Mouse (Mus musculus) embryonic facial prominence, embryonic 13.5 days (tissue): ENCODE results near the gene Tnfrsf13c. TPM values are rescaled to one million over a fixed set of nuclear protein-coding genes. Genes with fewer than 3 reads are reported as not detected.

Experiments
- ATAC-seq: fragments of 200-750 bp; cut with Nextera tagmentation; 2 replicates; pipeline ENCODE4 v1.8.0; 2017; ENCODE audit warnings: low read depth; ENCODE audit not compliant: insufficient number of reproducible peaks, insufficient read depth, low FRiP score, low TSS enrichment
- H3K27ac ChIP-seq: fragments of 300-500 bp; sonication (generic); 2 replicates; pipeline ENCODE4 v1.5.1; 2015; ENCODE audit warnings: moderate library complexity, mild to moderate bottlenecking, inconsistent platforms
- H3K27me3 ChIP-seq: fragments of 300-500 bp; sonication (generic); 2 replicates; pipeline ENCODE4 v1.6.1; 2015; ENCODE audit warnings: mild to moderate bottlenecking, inconsistent platforms
- H3K36me3 ChIP-seq: fragments of 300-500 bp; sonication (generic); 2 replicates; pipeline ENCODE4 v1.6.1; 2015; ENCODE audit warnings: mild to moderate bottlenecking, inconsistent platforms
- H3K4me1 ChIP-seq: fragments of 300-500 bp; sonication (generic); 2 replicates; pipeline ENCODE4 v1.6.1; 2015; ENCODE audit warnings: inconsistent platforms
- H3K4me2 ChIP-seq: fragments of 300-500 bp; sonication (generic); 2 replicates; pipeline ENCODE4 v1.6.1; 2015; ENCODE audit warnings: moderate library complexity, mild to moderate bottlenecking, inconsistent platforms
- H3K4me3 ChIP-seq: fragments of 300-500 bp; sonication (generic); 2 replicates; pipeline ENCODE4 v1.5.1; 2015; ENCODE audit warnings: mild to moderate bottlenecking, inconsistent platforms
- H3K9ac ChIP-seq: fragments of 300-500 bp; sonication (generic); 2 replicates; pipeline ENCODE4 v1.6.1; 2015; ENCODE audit warnings: mild to moderate bottlenecking, inconsistent platforms
- H3K9me3 ChIP-seq: fragments of 300-500 bp; sonication (generic); 2 replicates; pipeline ENCODE4 v1.6.1; 2016; ENCODE audit warnings: inconsistent platforms
- WGBS: fragments of 180-500 bp; shearing (Covaris S2); methylation state at CpG from one replicate; pipeline ENCODE4 v1.1.7; 2015; ENCODE audit warnings: mixed read lengths; 5-methylcytosine and 5-hydroxymethylcytosine counted together
- polyA plus RNA-seq: library from polyadenylated mRNA; unstranded; fragments of >200 nt; fragmentation: Nextera tagmentation; extraction: Ambion mirVana; gene quantifications from 2 replicates; pipeline ENCODE4 v1.2.1, GENCODE M21; 2015

The Tnfrsf13c gene
- polyA plus RNA-seq, 1 experiment from 2014 or later, result 0.17 TPM

GRCm38 (mm10) chr15:82215332-82216046, 8.7 kb downstream of the Tnfrsf13c start:
- WGBS, result 31% methylated on average over 11 of the region's 11 CpGs
- Histone ChIP-seq H3K9me3 (no peaks in the 10 kb centered on the region), H3K4me2 (no peak overlapping the region), H3K9ac (no peak overlapping the region), H3K27me3 (peaks cover 87% of the 10 kb centered on the region), H3K4me1 (peaks cover 35% of the 10 kb centered on the region), H3K36me3 (no peaks in the 10 kb centered on the region), H3K4me3 (no peak overlapping the region), H3K27ac (no peak overlapping the region)
- ATAC-seq, result no peak

GRCm38 (mm10) chr15:82213222-82213621, 10.9 kb downstream of the Tnfrsf13c start:
- no peak for ATAC-seq
- H3K4me2 ChIP-seq, result peak overlapping the region; percentile 83; the same call in 1 of the 2 replicates
- no peaks in the 10 kb centered on the region for H3K9me3 ChIP-seq
- H3K27me3 ChIP-seq, result peaks cover 95% of the 10 kb centered on the region
- no peaks in the 10 kb centered on the region for H3K36me3 ChIP-seq
- WGBS, result 20% methylated on average over 4 of the region's 4 CpGs
- H3K4me3 ChIP-seq, result no peak overlapping the region
- H3K4me1 ChIP-seq, result peaks cover 35% of the 10 kb centered on the region
- no peak overlapping the region for H3K27ac ChIP-seq
- no peak overlapping the region for H3K9ac ChIP-seq

GRCm38 (mm10) chr15:82212752-82213063, 11.5 kb downstream of the Tnfrsf13c start, which contains the start of gene Shisa8:
Gene Shisa8, minus strand, starts transcription at chr15:82212815.
- no peaks in the 10 kb centered on the region for H3K9me3 ChIP-seq
- H3K9ac ChIP-seq, result peak within 1 kb of the TSS; percentile 64
- peaks cover 96% of the 10 kb centered on the region for H3K27me3 ChIP-seq
- no peak within 1 kb of the TSS for H3K27ac ChIP-seq
- WGBS, result 0% methylated on average over 33 of the region's 34 CpGs
- no peak for ATAC-seq
- H3K4me1 ChIP-seq, result peaks cover 35% of the 10 kb centered on the region
- peak within 1 kb of the TSS; percentile 83 for H3K4me2 ChIP-seq
- no peaks in the 10 kb centered on the region for H3K36me3 ChIP-seq
- peak within 1 kb of the TSS; percentile 50 for H3K4me3 ChIP-seq

GRCm38 (mm10) chr15:82211911-82212751, 12.0 kb downstream of the Tnfrsf13c start:
- WGBS, result under 1% methylated on average over 101 of the region's 112 CpGs
- Histone ChIP-seq H3K4me1 (peaks cover 41% of the 10 kb centered on the region), H3K4me2 (peak overlapping the region; percentile 83), H3K27ac (no peak overlapping the region), H3K4me3 (peak overlapping the region; percentile 50), H3K36me3 (no peaks in the 10 kb centered on the region), H3K9ac (peak overlapping the region; percentile 64), H3K9me3 (no peaks in the 10 kb centered on the region), H3K27me3 (peaks cover 98% of the 10 kb centered on the region)
- ATAC-seq, result no peak

GRCm38 (mm10) chr15:82211281-82211680, 12.9 kb downstream of the Tnfrsf13c start:
- Histone ChIP-seq H3K9ac (peak overlapping the region; percentile 64; the same call in 1 of the 2 replicates), H3K4me3 (peak overlapping the region; percentile 50), H3K27me3 (peaks cover 98% of the 10 kb centered on the region), H3K27ac (no peak overlapping the region), H3K4me1 (peaks cover 46% of the 10 kb centered on the region), H3K36me3 (peaks cover under 1% of the 10 kb centered on the region; the same call in 1 of the 2 replicates), H3K4me2 (peak overlapping the region; percentile 83), H3K9me3 (no peaks in the 10 kb centered on the region)
- 0% methylated on average over 11 of the region's 11 CpGs for WGBS
- no peak for ATAC-seq

GRCm38 (mm10) chr15:82210801-82211200, 13.4 kb downstream of the Tnfrsf13c start:
- H3K4me3 ChIP-seq, result no peak overlapping the region
- H3K27me3 ChIP-seq, result peaks cover 98% of the 10 kb centered on the region
- peaks cover 5% of the 10 kb centered on the region for H3K36me3 ChIP-seq
- H3K9me3 ChIP-seq, result no peaks in the 10 kb centered on the region
- no peak overlapping the region for H3K4me2 ChIP-seq
- 32% methylated on average over 1 of the region's 1 CpGs for WGBS
- no peak overlapping the region for H3K9ac ChIP-seq
- ATAC-seq, result no peak
- peaks cover 46% of the 10 kb centered on the region for H3K4me1 ChIP-seq
- H3K27ac ChIP-seq, result no peak overlapping the region

GRCm38 (mm10) chr15:82209295-82210050, 14.7 kb downstream of the Tnfrsf13c start:
- peaks cover 18% of the 10 kb centered on the region for H3K36me3 ChIP-seq
- H3K4me2 ChIP-seq, result no peak overlapping the region
- H3K9me3 ChIP-seq, result no peaks in the 10 kb centered on the region
- peaks cover 98% of the 10 kb centered on the region for H3K27me3 ChIP-seq
- H3K4me3 ChIP-seq, result no peak overlapping the region
- WGBS, result 78% methylated on average over 13 of the region's 13 CpGs
- no peak overlapping the region for H3K9ac ChIP-seq
- H3K27ac ChIP-seq, result no peak overlapping the region
- ATAC-seq, result no peak
- peaks cover 41% of the 10 kb centered on the region for H3K4me1 ChIP-seq

GRCm38 (mm10) chr15:82208307-82208706, 15.9 kb downstream of the Tnfrsf13c start:
- no peak for ATAC-seq
- peaks cover 29% of the 10 kb centered on the region for H3K36me3 ChIP-seq
- no peak overlapping the region for H3K27ac ChIP-seq
- no peak overlapping the region for H3K4me2 ChIP-seq
- H3K4me3 ChIP-seq, result no peak overlapping the region
- 84% methylated on average over 8 of the region's 8 CpGs for WGBS
- H3K9me3 ChIP-seq, result no peaks in the 10 kb centered on the region
- peaks cover 41% of the 10 kb centered on the region for H3K4me1 ChIP-seq
- H3K9ac ChIP-seq, result no peak overlapping the region
- peaks cover 95% of the 10 kb centered on the region for H3K27me3 ChIP-seq

GRCm38 (mm10) chr15:82207504-82208219, 16.5 kb downstream of the Tnfrsf13c start:
- peaks cover 39% of the 10 kb centered on the region for H3K4me1 ChIP-seq
- 16% methylated on average over 30 of the region's 30 CpGs for WGBS
- no peak overlapping the region for H3K27ac ChIP-seq
- no peaks in the 10 kb centered on the region for H3K9me3 ChIP-seq
- peak overlapping the region; percentile 9; the same call in 1 of the 2 replicates for H3K4me3 ChIP-seq
- no peak for ATAC-seq
- H3K9ac ChIP-seq, result no peak overlapping the region
- H3K27me3 ChIP-seq, result peaks cover 88% of the 10 kb centered on the region
- peaks cover 36% of the 10 kb centered on the region for H3K36me3 ChIP-seq
- no peak overlapping the region for H3K4me2 ChIP-seq

- Histone ChIP-seq H3K27ac (no peak overlapping the region), H3K4me3 (peak overlapping the region; percentile 9; the same call in 1 of the 2 replicates), H3K4me2 (no peak overlapping the region), H3K36me3 (peaks cover 41% of the 10 kb centered on the region), H3K9ac (no peak overlapping the region), H3K4me1 (peaks cover 33% of the 10 kb centered on the region), H3K27me3 (peaks cover 83% of the 10 kb centered on the region), H3K9me3 (no peaks in the 10 kb centered on the region)
- no peak for ATAC-seq
- 9% methylated on average over 34 of the region's 34 CpGs for WGBS
These were observed 17.1 kb downstream of the Tnfrsf13c start for GRCm38 (mm10) chr15:82207105-82207459.
